Mouse (Mus musculus): ENCODE data around the gene Tspan4. TPM values are rescaled to one million over a fixed set of nuclear protein-coding genes. Genes with fewer than 3 reads are reported as not detected.

Gene Tspan4
- polyA plus RNA-seq, 1 experiment from 2014 or later, result 71.4 TPM

DNA sequence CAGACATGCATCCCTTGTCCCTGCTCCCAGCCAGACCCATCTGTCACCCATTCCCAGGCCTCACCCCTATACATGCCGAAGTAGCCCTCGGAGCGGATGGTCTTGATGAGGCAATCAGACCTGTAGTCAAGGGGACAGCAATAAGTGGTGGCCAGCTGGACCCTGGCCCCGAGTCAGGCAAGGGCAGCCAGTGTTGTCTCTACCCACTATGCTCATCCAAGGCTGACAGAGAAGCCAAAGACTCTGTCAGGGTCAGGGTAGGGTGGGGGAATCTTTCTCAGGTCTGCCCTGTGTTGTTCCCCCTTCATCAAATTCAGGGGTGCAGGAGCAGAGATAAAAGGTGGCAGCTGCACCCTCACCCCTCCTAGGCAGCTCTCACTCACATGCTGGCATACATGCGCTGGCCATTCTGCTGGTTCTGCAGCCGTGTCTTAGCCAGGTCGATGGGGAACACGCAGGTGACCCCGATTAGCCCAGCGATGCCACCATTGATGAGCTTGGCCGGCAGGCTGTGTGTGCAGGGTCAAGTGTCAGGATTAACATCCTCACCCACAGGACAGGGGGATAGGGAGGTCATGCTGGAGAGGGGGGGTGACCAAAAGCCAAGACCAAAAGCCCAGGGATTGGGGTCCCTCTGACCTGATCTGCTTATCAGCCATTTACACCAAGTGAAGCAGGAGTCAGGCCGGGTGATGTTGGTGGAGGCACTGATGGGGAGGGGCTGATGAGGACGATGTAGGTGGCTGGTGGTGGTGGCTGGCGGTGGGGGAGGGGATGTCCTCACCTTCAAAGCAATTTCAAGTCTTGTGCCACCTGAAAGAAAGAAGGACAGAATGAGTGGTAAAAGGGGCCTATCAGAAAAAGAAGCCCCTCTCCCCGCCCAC, 41.3 kb upstream of the Tspan4 start:
- H3K27me3 ChIP-seq, result no peaks in the 10 kb centered on the region
- peak overlapping the region; percentile 85 for H3K4me2 ChIP-seq
- no peak overlapping the region for H3K27ac ChIP-seq
- H3K9me3 ChIP-seq, result no peaks in the 10 kb centered on the region
- peaks cover 64% of the 10 kb centered on the region for H3K4me1 ChIP-seq
- ATAC-seq (ENCODE audit: insufficient number of reproducible peaks, low FRiP score, low TSS enrichment, low read depth), result no peak
- 71% methylated on average over 15 of the region's 15 CpGs for WGBS
- peak overlapping the region; percentile 51 for H3K4me3 ChIP-seq
- peak overlapping the region; percentile 52; the same call in 1 of the 2 replicates for H3K9ac ChIP-seq
- H3K36me3 ChIP-seq, result peaks cover 45% of the 10 kb centered on the region

DNA sequence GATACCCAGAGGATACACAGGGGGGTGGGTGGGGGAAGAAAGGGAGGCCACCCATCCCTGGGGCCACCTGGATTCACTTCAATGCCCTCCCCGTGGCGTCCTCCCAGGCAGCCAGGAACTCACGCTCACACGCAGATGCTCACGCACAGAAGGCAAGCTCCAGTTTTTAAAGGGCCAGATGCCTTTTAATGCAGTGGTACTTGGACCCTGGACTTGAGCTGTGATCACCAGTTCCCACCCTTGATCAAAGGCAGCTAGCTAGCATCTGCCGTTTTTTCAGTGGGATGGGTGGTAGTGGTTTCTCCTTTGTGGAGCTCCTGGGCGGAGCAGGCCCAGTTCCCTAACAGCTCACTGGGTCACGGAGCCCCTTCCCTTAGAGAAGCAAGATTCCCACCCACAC, 40.6 kb upstream of the Tspan4 start:
- H3K27ac ChIP-seq, result peak overlapping the region; percentile 8; the same call in 1 of the 2 replicates
- H3K9ac ChIP-seq, result peak overlapping the region; percentile 52; the same call in 1 of the 2 replicates
- H3K27me3 ChIP-seq, result no peaks in the 10 kb centered on the region
- ATAC-seq (ENCODE audit: insufficient number of reproducible peaks, low FRiP score, low TSS enrichment, low read depth), result no peak
- H3K4me2 ChIP-seq, result peak overlapping the region; percentile 85
- peak overlapping the region; percentile 51 for H3K4me3 ChIP-seq
- WGBS, result 11% methylated on average over 8 of the region's 8 CpGs
- peaks cover 58% of the 10 kb centered on the region for H3K4me1 ChIP-seq
- no peaks in the 10 kb centered on the region for H3K9me3 ChIP-seq
- peaks cover 52% of the 10 kb centered on the region for H3K36me3 ChIP-seq

DNA sequence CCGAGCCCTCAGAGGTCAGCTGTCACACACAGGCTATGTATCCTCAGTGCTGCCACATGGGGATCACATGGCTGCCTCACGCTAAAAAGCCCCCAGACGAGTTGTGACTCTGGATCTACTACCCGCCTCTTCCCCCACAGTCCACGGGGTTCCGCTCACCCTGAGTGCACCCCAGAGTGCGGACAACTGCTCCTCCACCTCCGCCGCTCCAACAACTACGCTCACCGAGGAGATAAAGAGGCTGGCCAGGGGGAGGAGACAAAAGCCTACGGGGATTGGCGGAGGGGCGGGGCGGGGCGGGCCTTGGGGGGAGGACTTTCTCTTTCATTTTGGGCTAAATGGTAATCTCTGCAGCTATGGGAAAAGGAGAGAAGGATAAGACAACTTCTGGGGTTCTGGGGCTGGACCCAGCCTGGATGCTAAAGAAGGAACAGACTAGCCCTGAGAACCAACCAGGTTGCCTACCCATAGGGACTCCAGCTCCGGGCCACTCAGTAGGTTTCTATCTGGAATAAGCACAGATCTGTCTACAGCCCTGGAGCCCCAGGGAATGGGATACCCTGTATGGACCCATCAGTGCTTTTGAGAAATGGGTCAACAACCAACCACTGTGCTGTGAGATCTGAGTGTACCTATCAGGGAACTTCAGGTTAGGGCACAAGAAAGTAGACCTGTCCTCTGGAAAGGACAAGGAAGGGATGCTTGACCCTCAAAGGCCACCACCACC, 39.7 kb upstream of the Tspan4 start:
- peaks cover 57% of the 10 kb centered on the region for H3K36me3 ChIP-seq
- H3K4me1 ChIP-seq, result peaks cover 53% of the 10 kb centered on the region
- no peaks in the 10 kb centered on the region for H3K27me3 ChIP-seq
- no peaks in the 10 kb centered on the region for H3K9me3 ChIP-seq
- peak overlapping the region; percentile 39; the same call in 1 of the 2 replicates for H3K9ac ChIP-seq
- peak overlapping the region; percentile 85 for H3K4me2 ChIP-seq
- H3K27ac ChIP-seq, result peak overlapping the region; percentile 8; the same call in 1 of the 2 replicates
- H3K4me3 ChIP-seq, result peak overlapping the region; percentile 51
- ATAC-seq (ENCODE audit: insufficient number of reproducible peaks, low FRiP score, low TSS enrichment, low read depth), result no peak
- 6% methylated on average over 17 of the region's 17 CpGs for WGBS

- peak overlapping the region; percentile 85 for H3K4me2 ChIP-seq
Measured at GRCm38 (mm10) chr7:141435856-141436522, 39.1 kb upstream of the Tspan4 start.

DNA sequence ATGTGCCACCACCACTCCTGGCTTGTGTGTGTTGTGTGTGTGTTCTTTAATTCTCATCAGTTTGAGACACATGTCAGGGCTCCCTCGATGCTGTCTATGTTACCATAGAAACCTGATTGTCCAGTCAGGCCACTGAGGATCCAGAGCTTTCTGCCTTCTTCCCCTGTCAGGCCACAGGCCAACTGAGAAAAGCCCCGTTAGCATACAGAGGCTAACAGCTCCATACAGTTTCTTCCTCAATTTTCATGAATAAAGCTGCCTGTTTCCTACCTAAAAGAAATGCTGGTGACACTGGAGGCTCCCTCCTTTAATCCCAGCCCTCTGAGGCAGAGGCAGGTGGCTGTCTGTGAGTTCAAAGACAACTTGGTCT, 38.5 kb upstream of the Tspan4 start:
- peak overlapping the region; percentile 69; the same call in 1 of the 2 replicates for H3K9ac ChIP-seq
- H3K9me3 ChIP-seq, result no peaks in the 10 kb centered on the region
- H3K4me2 ChIP-seq, result peak overlapping the region; percentile 82
- no peak overlapping the region for H3K27ac ChIP-seq
- no peaks in the 10 kb centered on the region for H3K27me3 ChIP-seq
- no peak for ATAC-seq (ENCODE audit: insufficient number of reproducible peaks, low FRiP score, low TSS enrichment, low read depth)
- 66% methylated on average over 2 of the region's 2 CpGs for WGBS
- peaks cover 57% of the 10 kb centered on the region for H3K36me3 ChIP-seq
- H3K4me1 ChIP-seq, result peaks cover 65% of the 10 kb centered on the region
- H3K4me3 ChIP-seq, result peak overlapping the region; percentile 67

More at GRCm38 (mm10) chr7:141435856-141436522, 39.1 kb upstream of the Tspan4 start:
- Histone ChIP-seq H3K4me3 (peak overlapping the region; percentile 67; the same call in 1 of the 2 replicates), H3K9me3 (no peaks in the 10 kb centered on the region), H3K27ac (no peak overlapping the region), H3K9ac (no peak overlapping the region), H3K4me1 (peaks cover 60% of the 10 kb centered on the region), H3K36me3 (peaks cover 57% of the 10 kb centered on the region), H3K27me3 (no peaks in the 10 kb centered on the region)
- WGBS, result 85% methylated on average over 9 of the region's 9 CpGs
- ATAC-seq (ENCODE audit: insufficient number of reproducible peaks, low FRiP score, low TSS enrichment, low read depth), result no peak

GRCm38 (mm10) chr7:141437178-141438120, 37.6 kb upstream of the Tspan4 start, which contains the start of gene Slc25a22:
Gene Slc25a22 (minus strand): TSS chr7:141437892.
- Histone ChIP-seq H3K9me3 (no peaks in the 10 kb centered on the region), H3K4me1 (peaks cover 67% of the 10 kb centered on the region), H3K27me3 (no peaks in the 10 kb centered on the region), H3K27ac (peak within 1 kb of the TSS; percentile 63), H3K9ac (peak within 1 kb of the TSS; percentile 69), H3K4me3 (peak within 1 kb of the TSS; percentile 67), H3K36me3 (peaks cover 48% of the 10 kb centered on the region), H3K4me2 (peak within 1 kb of the TSS; percentile 82)
- 6% methylated on average over 53 of the region's 53 CpGs for WGBS
- peak; percentile 76 for ATAC-seq (ENCODE audit: insufficient number of reproducible peaks, low FRiP score, low TSS enrichment, low read depth)

- WGBS, result 89% methylated on average over 12 of the region's 12 CpGs
Measured at GRCm38 (mm10) chr7:141438201-141438968, 36.7 kb upstream of the Tspan4 start.

DNA sequence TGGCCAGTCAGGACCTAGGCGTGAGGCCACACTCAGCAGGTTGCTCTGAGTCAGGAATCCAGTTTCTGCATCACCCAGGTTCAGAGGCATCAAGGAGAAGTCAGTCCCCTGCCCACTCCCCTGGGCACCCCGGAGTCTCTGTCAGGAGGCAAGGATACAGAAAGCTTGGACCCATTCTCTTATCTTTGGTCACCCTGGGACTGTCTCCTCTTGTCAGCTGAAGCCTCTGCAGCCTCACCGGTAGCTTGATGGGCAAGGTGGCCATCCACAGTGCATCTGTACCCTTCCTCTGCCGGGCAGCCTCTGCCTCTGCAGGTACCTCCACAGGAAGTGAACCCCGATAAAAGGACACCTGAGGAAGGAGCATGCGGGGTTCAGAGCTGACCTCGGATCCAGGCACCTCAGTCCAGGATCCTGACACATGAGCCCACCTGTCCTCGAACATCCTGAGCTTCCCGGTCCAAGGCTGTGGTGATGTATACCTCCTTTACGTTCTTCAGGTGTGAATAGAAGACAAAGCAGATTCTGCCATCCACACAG, 35.8 kb upstream of the Tspan4 start:
- Histone ChIP-seq H3K4me1 (peaks cover 67% of the 10 kb centered on the region), H3K27me3 (no peaks in the 10 kb centered on the region), H3K4me2 (no peak overlapping the region), H3K4me3 (no peak overlapping the region), H3K9me3 (no peaks in the 10 kb centered on the region), H3K36me3 (peaks cover 35% of the 10 kb centered on the region), H3K27ac (no peak overlapping the region), H3K9ac (no peak overlapping the region)
- WGBS, result 96% methylated on average over 10 of the region's 10 CpGs
- ATAC-seq (ENCODE audit: insufficient number of reproducible peaks, low FRiP score, low TSS enrichment, low read depth), result no peak

More at GRCm38 (mm10) chr7:141438201-141438968, 36.7 kb upstream of the Tspan4 start:
- Histone ChIP-seq H3K4me2 (no peak overlapping the region), H3K9me3 (no peaks in the 10 kb centered on the region), H3K36me3 (peaks cover 40% of the 10 kb centered on the region), H3K9ac (no peak overlapping the region), H3K4me1 (peaks cover 68% of the 10 kb centered on the region), H3K4me3 (no peak overlapping the region), H3K27me3 (no peaks in the 10 kb centered on the region), H3K27ac (no peak overlapping the region; the same call in 1 of the 2 replicates)
- no peak for ATAC-seq (ENCODE audit: insufficient number of reproducible peaks, low FRiP score, low TSS enrichment, low read depth)

DNA sequence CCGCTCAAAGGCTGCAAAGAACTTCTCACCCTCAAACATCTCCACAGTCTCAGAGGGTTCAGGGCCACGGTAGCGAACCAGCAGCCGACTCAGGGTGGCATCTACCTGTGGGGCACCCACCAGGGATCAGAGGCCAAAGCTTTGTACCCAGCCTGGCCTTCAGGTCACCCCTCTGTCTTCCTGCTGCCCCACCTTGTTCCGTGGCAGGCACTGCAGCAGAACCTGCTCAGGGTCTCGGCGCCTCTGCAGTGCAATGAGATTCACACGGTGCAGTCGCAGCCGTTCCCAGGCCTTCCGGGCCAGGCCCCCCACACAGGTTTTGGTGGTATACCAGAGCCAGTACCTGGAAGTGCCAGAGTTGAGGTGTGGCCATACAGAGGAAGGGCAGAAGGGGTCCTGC, 35.2 kb upstream of the Tspan4 start:
- H3K9ac ChIP-seq, result no peak overlapping the region
- no peak overlapping the region for H3K27ac ChIP-seq
- no peak overlapping the region for H3K4me3 ChIP-seq
- no peaks in the 10 kb centered on the region for H3K27me3 ChIP-seq
- peaks cover 61% of the 10 kb centered on the region for H3K4me1 ChIP-seq
- H3K36me3 ChIP-seq, result peaks cover 35% of the 10 kb centered on the region
- WGBS, result 92% methylated on average over 11 of the region's 11 CpGs
- no peak for ATAC-seq (ENCODE audit: insufficient number of reproducible peaks, low FRiP score, low TSS enrichment, low read depth)
- H3K4me2 ChIP-seq, result no peak overlapping the region
- H3K9me3 ChIP-seq, result no peaks in the 10 kb centered on the region

GRCm38 (mm10) chr7:141440613-141441012, 34.4 kb upstream of the Tspan4 start:
- no peaks in the 10 kb centered on the region for H3K9me3 ChIP-seq
- no peak overlapping the region for H3K27ac ChIP-seq
- 31% methylated on average over 6 of the region's 6 CpGs for WGBS
- no peak overlapping the region for H3K4me2 ChIP-seq
- H3K4me1 ChIP-seq, result peaks cover 54% of the 10 kb centered on the region
- H3K36me3 ChIP-seq, result peaks cover 35% of the 10 kb centered on the region
- ATAC-seq (ENCODE audit: insufficient number of reproducible peaks, low FRiP score, low TSS enrichment, low read depth), result no peak
- H3K27me3 ChIP-seq, result no peaks in the 10 kb centered on the region
- H3K9ac ChIP-seq, result 0 out of 2 replicates have a peak overlapping the region, but pooled peaks have one; percentile 17
- H3K4me3 ChIP-seq, result no peak overlapping the region

Data from limb, embryonic 15.5 days (tissue).